Mouse (Mus musculus): ENCODE data around the gene Hist1h4d. TPM values are rescaled to one million over a fixed set of nuclear protein-coding genes. Genes with fewer than 3 reads are reported as not detected.
A peak's percentile ranks its signal among the peaks of the same experiment; 100 is the strongest.
"Not testable (repeated sequence)": the region's sequence is repeated elsewhere in the genome, so short reads cannot be mapped to it uniquely, and the experiment has no call there.

Hist1h4d gene
- 86.2 and 107 TPM in 2 replicates for polyA plus RNA-seq (2015; fragmentation: Nextera tagmentation; extraction: Ambion mirVana)

GRCm38 (mm10) chr13:23581408-23582218 lies at the start of gene Hist1h4d:
Gene Hist1h4d, plus strand, starts transcription at chr13:23581598.
- H3K9me3 ChIP-seq (replicated peaks), result no peaks in the 10 kb centered on the region
- H3K4me1 ChIP-seq, result peaks cover 36% of the 10 kb centered on the region
- peak within 1 kb of the TSS; percentile 53 for H3K4me3 ChIP-seq (replicated peaks)
- peak within 1 kb of the TSS; percentile 59 for H3K4me2 ChIP-seq (replicated peaks)
- peak within 1 kb of the TSS; percentile 31; the same call in 1 of the 2 replicates for H3K9ac ChIP-seq
- H3K27me3 ChIP-seq, result no peaks in the 10 kb centered on the region
- WGBS, result under 1% methylated on average over 43 of the region's 43 CpGs
- H3K36me3 ChIP-seq, result no peaks in the 10 kb centered on the region
- H3K27ac ChIP-seq (replicated peaks), result peak within 1 kb of the TSS; percentile 97
- ATAC-seq (ENCODE audit: insufficient number of reproducible peaks, low FRiP score, low TSS enrichment, low read depth), result peak; percentile 90

GRCm38 (mm10) chr13:23532262-23533075 lies 48.9 kb upstream of the Hist1h4d start:
- H3K4me3 ChIP-seq (replicated peaks), result peak overlapping the region; percentile 61
- H3K27ac ChIP-seq (replicated peaks), result peak overlapping the region; percentile 99
- H3K4me2 ChIP-seq (replicated peaks), result peak overlapping the region; percentile 72
- H3K9me3 ChIP-seq (replicated peaks), result no peaks in the 10 kb centered on the region
- WGBS, result 16% methylated on average over 9 of the region's 9 CpGs
- H3K27me3 ChIP-seq, result no peaks in the 10 kb centered on the region
- ATAC-seq (ENCODE audit: insufficient number of reproducible peaks, low FRiP score, low TSS enrichment, low read depth), result no peak
- H3K4me1 ChIP-seq, result peaks cover 35% of the 10 kb centered on the region
- H3K9ac ChIP-seq, result 0 out of 2 replicates have a peak overlapping the region, but pooled peaks have one; percentile 18
- no peaks in the 10 kb centered on the region for H3K36me3 ChIP-seq

GRCm38 (mm10) chr13:23533560-23534367 lies 47.6 kb upstream of the Hist1h4d start, which contains the start of gene Hist1h2af:
Gene Hist1h2af, plus strand, starts transcription at chr13:23533906.
- WGBS, result under 1% methylated on average over 28 of the region's 53 CpGs

GRCm38 (mm10) chr13:23534368-23535131 lies 46.8 kb upstream of the Hist1h4d start:
- H3K36me3 ChIP-seq, result no peaks in the 10 kb centered on the region
- no peak for ATAC-seq (ENCODE audit: insufficient number of reproducible peaks, low FRiP score, low TSS enrichment, low read depth)

More at GRCm38 (mm10) chr13:23533560-23534367, 47.6 kb upstream of the Hist1h4d start, which contains the start of gene Hist1h2af:
- ATAC-seq (ENCODE audit: insufficient number of reproducible peaks, low FRiP score, low TSS enrichment, low read depth), result peak; percentile 52
- not testable (repeated sequence) for H3K9me3 ChIP-seq (replicated peaks); H3K36me3 ChIP-seq; H3K27me3 ChIP-seq
- H3K4me1 ChIP-seq, result peaks cover 34% of the 10 kb centered on the region
- H3K27ac ChIP-seq (replicated peaks), result peak within 1 kb of the TSS; percentile 99
- H3K4me3 ChIP-seq (replicated peaks), result peak within 1 kb of the TSS; percentile 61
- peak within 1 kb of the TSS; percentile 26; the same call in 1 of the 2 replicates for H3K9ac ChIP-seq
- H3K4me2 ChIP-seq (replicated peaks), result peak within 1 kb of the TSS; percentile 72

GRCm38 (mm10) chr13:23535137-23536075 lies 46.0 kb upstream of the Hist1h4d start, which contains the start of gene Hist1h3g:
Gene Hist1h3g, plus strand, starts transcription at chr13:23535422.
- under 1% methylated on average over 47 of the region's 62 CpGs for WGBS
- not testable (repeated sequence) for H3K36me3 ChIP-seq; H3K27me3 ChIP-seq; H3K9me3 ChIP-seq (replicated peaks)
- Histone ChIP-seq H3K4me3 (replicated peaks) (peak within 1 kb of the TSS; percentile 61), H3K9ac (peak within 1 kb of the TSS; percentile 35), H3K27ac (replicated peaks) (peak within 1 kb of the TSS; percentile 92), H3K4me1 (peaks cover 29% of the 10 kb centered on the region), H3K4me2 (replicated peaks) (peak within 1 kb of the TSS; percentile 72)
- peak; percentile 90 for ATAC-seq (ENCODE audit: insufficient number of reproducible peaks, low FRiP score, low TSS enrichment, low read depth)

More at GRCm38 (mm10) chr13:23534368-23535131, 46.8 kb upstream of the Hist1h4d start:
- peak overlapping the region; percentile 61 for H3K4me3 ChIP-seq (replicated peaks)
- no peaks in the 10 kb centered on the region for H3K9me3 ChIP-seq (replicated peaks)
- no peaks in the 10 kb centered on the region for H3K27me3 ChIP-seq
- H3K4me2 ChIP-seq (replicated peaks), result peak overlapping the region; percentile 72
- peak overlapping the region; percentile 92 for H3K27ac ChIP-seq (replicated peaks)
- peaks cover 29% of the 10 kb centered on the region for H3K4me1 ChIP-seq
- H3K9ac ChIP-seq, result peak overlapping the region; percentile 26; the same call in 1 of the 2 replicates
- under 1% methylated on average over 15 of the region's 15 CpGs for WGBS

GRCm38 (mm10) chr13:23536076-23536822 lies 45.1 kb upstream of the Hist1h4d start:
- Histone ChIP-seq H3K9ac (peak overlapping the region; percentile 12; the same call in 1 of the 2 replicates), H3K36me3 (no peaks in the 10 kb centered on the region), H3K4me3 (replicated peaks) (peak overlapping the region; percentile 61), H3K9me3 (replicated peaks) (no peaks in the 10 kb centered on the region), H3K27ac (replicated peaks) (peak overlapping the region; percentile 63), H3K4me2 (replicated peaks) (peak overlapping the region; percentile 72), H3K27me3 (no peaks in the 10 kb centered on the region), H3K4me1 (peaks cover 29% of the 10 kb centered on the region)
- ATAC-seq (ENCODE audit: insufficient number of reproducible peaks, low FRiP score, low TSS enrichment, low read depth), result no peak
- WGBS, result 19% methylated on average over 7 of the region's 7 CpGs

- Histone ChIP-seq H3K36me3 (no peaks in the 10 kb centered on the region), H3K27me3 (no peaks in the 10 kb centered on the region), H3K4me1 (peaks cover 27% of the 10 kb centered on the region), H3K27ac (replicated peaks) (no peak overlapping the region), H3K4me3 (replicated peaks) (peak overlapping the region; percentile 61; the same call in 1 of the 2 replicates), H3K4me2 (replicated peaks) (peak overlapping the region; percentile 72; the same call in 1 of the 2 replicates), H3K9me3 (replicated peaks) (no peaks in the 10 kb centered on the region), H3K9ac (no peak overlapping the region)
- no peak for ATAC-seq (ENCODE audit: insufficient number of reproducible peaks, low FRiP score, low TSS enrichment, low read depth)
- 75% methylated on average over 3 of the region's 3 CpGs for WGBS
Observed at GRCm38 (mm10) chr13:23537006-23537710, 44.2 kb upstream of the Hist1h4d start.

- WGBS, result 51% methylated on average over 5 of the region's 5 CpGs
- Histone ChIP-seq H3K9ac (no peak overlapping the region), H3K27ac (replicated peaks) (no peak overlapping the region)
Observed at GRCm38 (mm10) chr13:23538249-23538648, 43.1 kb upstream of the Hist1h4d start.

More at GRCm38 (mm10) chr13:23538249-23538648, 43.1 kb upstream of the Hist1h4d start:
- H3K27me3 ChIP-seq, result no peaks in the 10 kb centered on the region
- H3K36me3 ChIP-seq, result no peaks in the 10 kb centered on the region
- peaks cover 21% of the 10 kb centered on the region for H3K4me1 ChIP-seq
- H3K4me3 ChIP-seq (replicated peaks), result no peak overlapping the region
- ATAC-seq (ENCODE audit: insufficient number of reproducible peaks, low FRiP score, low TSS enrichment, low read depth), result no peak
- H3K4me2 ChIP-seq (replicated peaks), result no peak overlapping the region
- H3K9me3 ChIP-seq (replicated peaks), result no peaks in the 10 kb centered on the region

Data from embryonic facial prominence, embryonic 15.5 days (tissue).